Mouse (Mus musculus): Measurements from ENCODE around the gene Hck.

GRCm38 (mm10) chr2:153089316-153089715 lies 19.0 kb upstream of the Hck start:
- no peak for TF ChIP-seq CTCF (IDR thresholded peaks at IDR 0.05; ENCODE audit: low read depth, low read length)
- TF ChIP-seq POLR2A (IDR thresholded peaks at IDR 0.05; ENCODE audit: insufficient read depth, low read length) = no peak
